Mouse (Mus musculus) kidney, postnatal 25 days (tissue): ENCODE measurements around the gene Slc35f1.

Source experiments
- DNase-seq, 2 experiments: peaks; one replicate each; pipeline ENCODE4 v3.0.0; 2021; ENCODE audit warnings: mixed read lengths in 2 of 2

The Slc35f1 gene

GRCm38 (mm10) chr10:53115673-53116398, 425.5 kb downstream of the Slc35f1 start:
- peak in 1 of 2 experiments; percentile 38 for DNase-seq

- DNase-seq, result no peak
Observed at GRCm38 (mm10) chr10:53120608-53121007, 430.3 kb downstream of the Slc35f1 start.

GRCm38 (mm10) chr10:53124365-53124764, 434.0 kb downstream of the Slc35f1 start:
- DNase-seq, result no peak

GRCm38 (mm10) chr10:53132707-53133106, 442.4 kb downstream of the Slc35f1 start:
- no peak for DNase-seq

- DNase-seq, result no peak
Observed at GRCm38 (mm10) chr10:53150321-53150720, 460.0 kb downstream of the Slc35f1 start.

GRCm38 (mm10) chr10:53150916-53151315, 460.6 kb downstream of the Slc35f1 start:
- DNase-seq, result no peak

GRCm38 (mm10) chr10:53156374-53156773, 466.0 kb downstream of the Slc35f1 start:
- DNase-seq, result no peak

- DNase-seq, result no peak
Observed at GRCm38 (mm10) chr10:53157740-53158139, 467.4 kb downstream of the Slc35f1 start.
